ENCODE assay signal across 16 mouse cellular contexts in genomic region chr17:12039922-12040321, GRCm38 (mm10).
DNase-seq lines count a peak whose midpoint lies in the region; ATAC-seq and TF ChIP-seq lines count a peak whose summit lies in the region.
"Had no signal": no experiment of that assay in that cellular context is flagged by ENCODE, and none has a peak within 500 bp of the region (broad histone marks: within the 10 kb centered on the region; RNA-seq: fewer than 3 reads in every experiment).

No protein-coding gene starts in this region.

- H3K27me3 ChIP-seq in heart, embryonic 12.5 days (replicated peaks) = peaks cover 12% of the 10 kb centered on the region
- H3K27me3 ChIP-seq in CH12.LX (replicated peaks) = no peaks in the 10 kb centered on the region
- H3K27me3 ChIP-seq in embryonic facial prominence, embryonic 10.5 days (replicated peaks; ENCODE audit: low read depth, poor library complexity, severe bottlenecking) = peaks cover 15% of the 10 kb centered on the region
- peaks cover 19% of the 10 kb centered on the region for H3K27me3 ChIP-seq in liver, embryonic 13.5 days
- no peaks in the 10 kb centered on the region for H3K27me3 ChIP-seq in hindbrain, postnatal 0 days (ENCODE audit: insufficient read depth, low read length)
- H3K27me3 ChIP-seq: hindbrain, embryonic 15.5 days had no signal

- no peaks in the 10 kb centered on the region for H3K9me3 ChIP-seq in heart, embryonic 12.5 days (replicated peaks)
- H3K9me3 ChIP-seq in CH12.LX (replicated peaks; ENCODE audit: low read length) = no peaks in the 10 kb centered on the region
- H3K9me3 ChIP-seq in embryonic facial prominence, embryonic 10.5 days = no peaks in the 10 kb centered on the region
- no peaks in the 10 kb centered on the region for H3K9me3 ChIP-seq in liver, embryonic 13.5 days (replicated peaks)
- H3K9me3 ChIP-seq in hindbrain, postnatal 0 days (ENCODE audit: low read length) = no peaks in the 10 kb centered on the region
- H3K9me3 ChIP-seq: forebrain, embryonic 13.5 days; hindbrain, embryonic 15.5 days; limb, embryonic 12.5 days had no signal

- WGBS in heart, embryonic 12.5 days = 47% methylated on average over 3 of the region's 3 CpGs
- 84% methylated on average over 3 of the region's 3 CpGs for WGBS in embryonic facial prominence, embryonic 10.5 days
- 23% methylated on average over 3 of the region's 3 CpGs for WGBS in liver, embryonic 13.5 days (ENCODE audit: insufficient replicate concordance)
- WGBS in hindbrain, postnatal 0 days = 74% methylated on average over 3 of the region's 3 CpGs

- no peak; the same call in 1 of the 2 replicates for TF ChIP-seq RAD21 in CH12.LX (IDR thresholded peaks at IDR 0.05; ENCODE audit: low read depth, low read length)

- no peaks in the 10 kb centered on the region for H3K36me3 ChIP-seq in heart, embryonic 12.5 days
- H3K36me3 ChIP-seq in CH12.LX (replicated peaks in 1 of 2; ENCODE audit: control insufficient read depth in 1 of 2, insufficient read depth in 1 of 2, low read length in 1 of 2) = no peaks in the 10 kb centered on the region
- H3K36me3 ChIP-seq in embryonic facial prominence, embryonic 10.5 days (replicated peaks) = no peaks in the 10 kb centered on the region
- no peaks in the 10 kb centered on the region for H3K36me3 ChIP-seq in liver, embryonic 13.5 days
- no peaks in the 10 kb centered on the region for H3K36me3 ChIP-seq in hindbrain, postnatal 0 days (ENCODE audit: insufficient read depth, low read length)
- H3K36me3 ChIP-seq: hindbrain, embryonic 15.5 days; limb, embryonic 12.5 days had no signal

- dilution Hi-C loops in CH12.LX (cut with MboI; ENCODE audit: extremely low pct_ligation_motif_present, extremely low pct_unique_long_range_greater_than_20kb, low sequenced_read_pairs) = no loop called here

- TF ChIP-seq POLR2A in CH12.LX (IDR thresholded peaks at IDR 0.05; ENCODE audit: low read depth, low read length) = no peak

- peaks cover 8% of the 10 kb centered on the region; the same call in 1 of the 2 replicates for H3K4me1 ChIP-seq in heart, embryonic 12.5 days (replicated peaks)
- peaks cover 9 to 15% of the 10 kb centered on the region in 2 experiments for H3K4me1 ChIP-seq in CH12.LX (ENCODE audit: control insufficient read depth in 1 of 2, insufficient read depth in 2 of 2)
- peaks cover 14% of the 10 kb centered on the region for H3K4me1 ChIP-seq in embryonic facial prominence, embryonic 10.5 days
- H3K4me1 ChIP-seq in liver, embryonic 13.5 days (replicated peaks) = peaks cover 71% of the 10 kb centered on the region
- H3K4me1 ChIP-seq in hindbrain, postnatal 0 days (ENCODE audit: insufficient read depth, low read length) = no peaks in the 10 kb centered on the region

- peak overlapping the region; percentile 5; the same call in 1 of the 2 replicates for H3K4me2 ChIP-seq in heart, embryonic 12.5 days
- H3K4me2 ChIP-seq in CH12.LX (ENCODE audit: insufficient read depth, low read depth, poor library complexity, severe bottlenecking) = peak overlapping the region; percentile 56; the same call in 1 of the 2 replicates
- peak overlapping the region; percentile 75 for H3K4me2 ChIP-seq in liver, embryonic 13.5 days
- H3K4me2 ChIP-seq in hindbrain, postnatal 0 days (ENCODE audit: low read depth, low read length) = no peak overlapping the region
- H3K4me2 ChIP-seq: forebrain, embryonic 13.5 days; hindbrain, embryonic 15.5 days; limb, embryonic 12.5 days; lung, embryonic 14.5 days had no signal

- no peak for ATAC-seq in heart, embryonic 12.5 days (ENCODE audit: insufficient number of reproducible peaks, low FRiP score)
- no peak for ATAC-seq in liver, embryonic 13.5 days (ENCODE audit: low read depth)
- ATAC-seq in hindbrain, postnatal 0 days = no peak

- TF ChIP-seq EP300 in CH12.LX (IDR thresholded peaks at IDR 0.05; ENCODE audit: low read length) = no peak

- DNase-seq in heart, adult 9 months (ENCODE audit: low spot score in 2 of 2) = no peak
- DNase-seq in CH12.LX (ENCODE audit: extremely low read depth) = peak; percentile 42
- no peak for DNase-seq in embryonic facial prominence, embryonic 10.5 days (ENCODE audit: low spot score)
- no peak for DNase-seq in liver, embryonic 13.5 days
- no peak for DNase-seq in right cerebral cortex, postnatal 4 days
- no peak for DNase-seq in hindbrain, postnatal 0 days (ENCODE audit: low spot score)
- no peak for DNase-seq in adrenal gland, adult (ENCODE audit: inconsistent age in 2 of 2, low spot score in 1 of 2)

- H3K4me3 ChIP-seq in heart, embryonic 12.5 days = no peak overlapping the region
- H3K4me3 ChIP-seq in CH12.LX (replicated peaks in 1 of 3; ENCODE audit: low read depth in 2 of 3, low read length in 2 of 3, poor library complexity in 1 of 3) = no peak overlapping the region
- H3K4me3 ChIP-seq in embryonic facial prominence, embryonic 10.5 days = no peak overlapping the region
- no peak overlapping the region for H3K4me3 ChIP-seq in liver, embryonic 13.5 days (replicated peaks)
- H3K4me3 ChIP-seq in hindbrain, postnatal 0 days (ENCODE audit: low read length) = no peak overlapping the region
- H3K4me3 ChIP-seq: forebrain, embryonic 13.5 days; heart, adult 2 months; hindbrain, embryonic 15.5 days; layer of hippocampus, adult 2 months; left cerebral cortex, adult 2 months; limb, embryonic 12.5 days had no signal

- no peaks in the 10 kb centered on the region for H3K79me2 ChIP-seq in CH12.LX (replicated peaks; ENCODE audit: control insufficient read depth, extremely low read depth, insufficient read depth, poor library complexity, severe bottlenecking)

- TF ChIP-seq CTCF in CH12.LX (conservative IDR thresholded peaks at IDR 0.05 in 1 of 2, IDR thresholded peaks at IDR 0.05 in 1 of 2; ENCODE audit: low read depth in 2 of 2, low read length in 2 of 2) = no peak
- TF ChIP-seq CTCF in hindbrain, postnatal 0 days (IDR thresholded peaks at IDR 0.05; ENCODE audit: low read depth) = no peak

- no peak overlapping the region for H3K9ac ChIP-seq in heart, embryonic 12.5 days
- H3K9ac ChIP-seq in CH12.LX (ENCODE audit: insufficient read depth, low read depth) = no peak overlapping the region
- H3K9ac ChIP-seq in liver, embryonic 13.5 days = peak overlapping the region; percentile 76
- H3K9ac ChIP-seq in hindbrain, postnatal 0 days (replicated peaks; ENCODE audit: low read length) = no peak overlapping the region
- H3K9ac ChIP-seq: forebrain, embryonic 13.5 days; hindbrain, embryonic 15.5 days; limb, embryonic 12.5 days; lung, embryonic 14.5 days had no signal

- in situ Hi-C loops in CH12.LX (cut with MboI; ENCODE audit: low pct_ligation_motif_present, low pct_unique_long_range_greater_than_20kb, low sequenced_read_pairs) = loop anchor here (5.0 to 10.0 kb wide), 2 partner anchors 172 to 325 kb away; no protein-coding TSS in a partner anchor

- H3K27ac ChIP-seq in heart, embryonic 12.5 days (ENCODE audit: poor library complexity, severe bottlenecking) = no peak overlapping the region
- no peak overlapping the region for H3K27ac ChIP-seq in CH12.LX (ENCODE audit: insufficient read depth, low read depth)
- H3K27ac ChIP-seq in embryonic facial prominence, embryonic 10.5 days (replicated peaks) = peak overlapping the region; percentile 59; the same call in 1 of the 2 replicates
- peak overlapping the region; percentile 95 for H3K27ac ChIP-seq in liver, embryonic 13.5 days
- no peak overlapping the region for H3K27ac ChIP-seq in hindbrain, postnatal 0 days
- H3K27ac ChIP-seq: forebrain, embryonic 13.5 days; heart, adult 2 months; hindbrain, embryonic 15.5 days; left cerebral cortex, adult 2 months; limb, embryonic 12.5 days; stomach, postnatal 0 days had no signal

TF ChIP-seq in CH12.LX, 34 proteins besides CTCF, POLR2A, EP300 and RAD21:
- TF ChIP-seq SMC3 (IDR thresholded peaks at IDR 0.05; ENCODE audit: low read depth, low read length) (peak; percentile 7; the same call in 1 of the 2 replicates), BHLHE40 (IDR thresholded peaks at IDR 0.05; ENCODE audit: low read depth, low read length) (peak; percentile 51; the same call in 1 of the 2 replicates), TCF12 (IDR thresholded peaks at IDR 0.05; ENCODE audit: low read depth, low read length) (peak; percentile 31; the same call in 1 of the 2 replicates), SIN3A (IDR thresholded peaks at IDR 0.05; ENCODE audit: low read length) (no peak), KAT2A (IDR thresholded peaks at IDR 0.05; ENCODE audit: insufficient replicate concordance, low read length) (no peak), HCFC1 (IDR thresholded peaks at IDR 0.05; ENCODE audit: low read depth, low read length) (no peak), JUND (conservative IDR thresholded peaks at IDR 0.05; ENCODE audit: low read depth, low read length) (no peak), ZNF384 (IDR thresholded peaks at IDR 0.05; ENCODE audit: low read depth, low read length) (no peak), MAX (IDR thresholded peaks at IDR 0.05; ENCODE audit: low read length) (0 out of 2 replicates have a peak, but pooled peaks have one; percentile 13), ELF1 (IDR thresholded peaks at IDR 0.05; ENCODE audit: low read depth, low read length) (peak; percentile 42; the same call in 1 of the 2 replicates), CHD2 (IDR thresholded peaks at IDR 0.05; ENCODE audit: low read length) (no peak), NRF1 (IDR thresholded peaks at IDR 0.05; ENCODE audit: low read depth, low read length) (no peak), UBTF (IDR thresholded peaks at IDR 0.05; ENCODE audit: low read depth, low read length) (no peak), IRF4 (IDR thresholded peaks at IDR 0.05; ENCODE audit: low read depth, low read length) (0 out of 2 replicates have a peak, but pooled peaks have one; percentile 32), MXI1 (IDR thresholded peaks at IDR 0.05; ENCODE audit: low read depth, low read length) (no peak; the same call in 1 of the 2 replicates), MYC (IDR thresholded peaks at IDR 0.05; ENCODE audit: low read depth, low read length) (no peak), NELFE (IDR thresholded peaks at IDR 0.05; ENCODE audit: low read depth, low read length) (no peak), JUN (IDR thresholded peaks at IDR 0.05; ENCODE audit: insufficient read depth, low read depth, low read length) (no peak), PAX5 (IDR thresholded peaks at IDR 0.05; ENCODE audit: low read length) (no peak), TBP (conservative IDR thresholded peaks at IDR 0.05; ENCODE audit: low read depth, low read length) (peak; percentile 92), ZMIZ1 (IDR thresholded peaks at IDR 0.05; ENCODE audit: low read depth, low read length) (no peak), USF2 (conservative IDR thresholded peaks at IDR 0.05; ENCODE audit: low read depth, low read length) (no peak)

Comparison
In these comparisons a context has a peak if more than half of its experiments do, and no peak if none do; other contexts are left out.
1. H3K27ac ChIP-seq: peak in embryonic facial prominence, embryonic 10.5 days (single experiment) and liver, embryonic 13.5 days (single experiment); none in heart, embryonic 12.5 days (single experiment), CH12.LX (single experiment) and hindbrain, postnatal 0 days (single experiment).